10 mouse cellular contexts compared by ENCODE assay signal in genomic region chr9:58060677-58061667, GRCm38 (mm10). TPM values are rescaled to one million over a fixed set of nuclear protein-coding genes. Genes with fewer than 3 reads are reported as not detected.
A peak's percentile ranks its signal among the peaks of the same experiment; 100 is the strongest.
DNase-seq lines count a peak whose midpoint lies in the region; ATAC-seq lines count a peak whose summit lies in the region.
"Had no signal": no experiment of that assay in that cellular context is flagged by ENCODE, and none has a peak within 500 bp of the region (broad histone marks: within the 10 kb centered on the region; RNA-seq: fewer than 3 reads in every experiment).

No protein-coding gene starts in this region.

- H3K4me1 ChIP-seq in heart, embryonic 10.5 days = peaks cover 50% of the 10 kb centered on the region
- H3K4me1 ChIP-seq in hindbrain, embryonic 16.5 days (ENCODE audit: control insufficient read depth, insufficient read depth, low read depth, low read length) = peaks cover 26% of the 10 kb centered on the region
- peaks cover 64% of the 10 kb centered on the region for H3K4me1 ChIP-seq in midbrain, embryonic 10.5 days

- H3K9me3 ChIP-seq in heart, embryonic 10.5 days = no peaks in the 10 kb centered on the region
- H3K9me3 ChIP-seq in hindbrain, embryonic 16.5 days (ENCODE audit: control insufficient read depth, low read length) = no peaks in the 10 kb centered on the region
- no peaks in the 10 kb centered on the region for H3K9me3 ChIP-seq in midbrain, embryonic 10.5 days (replicated peaks)

- peak overlapping the region; percentile 19; the same call in 1 of the 2 replicates for H3K4me2 ChIP-seq in hindbrain, embryonic 16.5 days (ENCODE audit: low read length)

- DNase-seq in heart, embryonic 10.5 days (ENCODE audit: low spot score) = peak; percentile 90
- no peak for DNase-seq in heart, postnatal 25 days (ENCODE audit: low spot score)
- peak; percentile 50 to 53 for DNase-seq in B cell, adult 2 months
- peak; percentile 73 for DNase-seq in embryo, embryonic 10 days (ENCODE audit: low spot score)
- peak; percentile 83 for DNase-seq in midbrain, embryonic 10.5 days (ENCODE audit: low spot score)
- DNase-seq in thymus, postnatal 10 days (ENCODE audit: low spot score in 2 of 2) = peak; percentile 11 to 71

- 6% methylated on average over 23 of the region's 23 CpGs for WGBS in heart, embryonic 10.5 days
- WGBS in hindbrain, embryonic 16.5 days = 9% methylated on average over 23 of the region's 23 CpGs
- WGBS in midbrain, embryonic 10.5 days = 7% methylated on average over 23 of the region's 23 CpGs

- ATAC-seq in hindbrain, embryonic 16.5 days = peak; percentile 59
- no peak for ATAC-seq in frontal cortex, adult (ENCODE audit: low TSS enrichment)
- ATAC-seq: Patski had no signal

- H3K27ac ChIP-seq in heart, embryonic 10.5 days = no peak overlapping the region
- peak overlapping the region; percentile 59 for H3K27ac ChIP-seq in hindbrain, embryonic 16.5 days (ENCODE audit: low read depth, low read length)
- H3K27ac ChIP-seq in midbrain, embryonic 10.5 days (replicated peaks) = peak overlapping the region; percentile 35; the same call in 1 of the 2 replicates
- H3K27ac ChIP-seq: heart, adult 2 months had no signal

- 0 out of 2 replicates have a peak overlapping the region, but pooled peaks have one; percentile 4 for H3K9ac ChIP-seq in hindbrain, embryonic 16.5 days (ENCODE audit: low read depth, low read length)

- intact Hi-C loops in heart, postnatal 25 days (cut with DNase I) = no loop called here

- H3K36me3 ChIP-seq in heart, embryonic 10.5 days = no peaks in the 10 kb centered on the region
- H3K36me3 ChIP-seq in hindbrain, embryonic 16.5 days (ENCODE audit: control insufficient read depth, insufficient read depth, low read length) = no peaks in the 10 kb centered on the region
- H3K36me3 ChIP-seq in midbrain, embryonic 10.5 days = no peaks in the 10 kb centered on the region

- H3K4me3 ChIP-seq in heart, embryonic 10.5 days = no peak overlapping the region
- H3K4me3 ChIP-seq in hindbrain, embryonic 16.5 days (ENCODE audit: low read length) = no peak overlapping the region
- no peak overlapping the region for H3K4me3 ChIP-seq in midbrain, embryonic 10.5 days
- H3K4me3 ChIP-seq: heart, adult 2 months had no signal

- peaks cover 37% of the 10 kb centered on the region for H3K27me3 ChIP-seq in heart, embryonic 10.5 days (ENCODE audit: insufficient read depth, poor library complexity, severe bottlenecking)
- peaks cover 5% of the 10 kb centered on the region; the same call in 1 of the 2 replicates for H3K27me3 ChIP-seq in hindbrain, embryonic 16.5 days (replicated peaks; ENCODE audit: control insufficient read depth, insufficient read depth, low read length)
- H3K27me3 ChIP-seq in midbrain, embryonic 10.5 days (ENCODE audit: low read depth, poor library complexity, severe bottlenecking) = peaks cover 13% of the 10 kb centered on the region

RNA-seq across cellular contexts. Expression of gene Stra6, which starts 2.6 kb away (rescaled TPM):
- polyA plus RNA-seq in heart, embryonic 10.5 days (2016; fragmentation: Nextera tagmentation; extraction: Ambion mirVana) = 2.7 and 16.3 TPM in 2 replicates
- total RNA-seq in heart, postnatal 25 days (2021) = 1 to 10 TPM in 1 of 2 experiments, under 1 TPM in 1; 0.23 to 1.0 TPM
- 11.6 and 16.4 TPM in 2 replicates for polyA plus RNA-seq in hindbrain, embryonic 16.5 days (2015; fragmentation: Nextera tagmentation; extraction: Ambion mirVana)
- 15.2 TPM in 2 replicates for polyA plus RNA-seq in midbrain, embryonic 10.5 days (2016; fragmentation: Nextera tagmentation; extraction: Ambion mirVana)

RNA-seq across cellular contexts. Expression of gene Cyp11a1, which starts 54.8 kb away (rescaled TPM):
- 0.10 TPM in 1 of 2 replicates, not detected in the other for polyA plus RNA-seq in heart, embryonic 10.5 days (2016; fragmentation: Nextera tagmentation; extraction: Ambion mirVana)
- not detected for total RNA-seq in heart, postnatal 25 days (2021)
- polyA plus RNA-seq in hindbrain, embryonic 16.5 days (2015; fragmentation: Nextera tagmentation; extraction: Ambion mirVana) = 1.7 and 2.4 TPM in 2 replicates
- 0.07 and 0.09 TPM in 2 replicates for polyA plus RNA-seq in midbrain, embryonic 10.5 days (2016; fragmentation: Nextera tagmentation; extraction: Ambion mirVana)

RNA-seq across cellular contexts. Expression of gene Ccdc33, which starts 57.7 kb away (rescaled TPM):
- 0.07 TPM in 1 of 2 replicates, not detected in the other for polyA plus RNA-seq in heart, embryonic 10.5 days (2016; fragmentation: Nextera tagmentation; extraction: Ambion mirVana)
- not detected for total RNA-seq in heart, postnatal 25 days (2021)
- 0.43 and 0.79 TPM in 2 replicates for polyA plus RNA-seq in hindbrain, embryonic 16.5 days (2015; fragmentation: Nextera tagmentation; extraction: Ambion mirVana)
- 0.51 and 0.62 TPM in 2 replicates for polyA plus RNA-seq in midbrain, embryonic 10.5 days (2016; fragmentation: Nextera tagmentation; extraction: Ambion mirVana)
- total RNA-seq: heart, adult 2 months had no signal
